Mouse (Mus musculus) heart, embryonic 11.5 days (tissue): ENCODE measurements around the gene Tanc1. TPM values are rescaled to one million over a fixed set of nuclear protein-coding genes. Genes with fewer than 3 reads are reported as not detected.

Experiments used
- ATAC-seq: fragments of 200-750 bp; cut with Nextera tagmentation; replicated peaks from 2 replicates; pipeline ENCODE4 v1.8.0; 2017; ENCODE audit warnings: moderate library complexity; ENCODE audit not compliant: insufficient number of reproducible peaks, low FRiP score, low TSS enrichment
- H3K27ac ChIP-seq: fragments of 300-500 bp; sonication (generic); 2 replicates; pipeline ENCODE4 v1.5.1; 2014; ENCODE audit warnings: mild to moderate bottlenecking, low read depth, low read length
- H3K27me3 ChIP-seq: fragments of 300-500 bp; sonication (generic); 2 replicates; pipeline ENCODE4 v1.6.1; 2014; ENCODE audit warnings: mild to moderate bottlenecking, low read length, mixed read lengths; ENCODE audit not compliant: control insufficient read depth, insufficient read depth
- H3K36me3 ChIP-seq: fragments of 300-500 bp; sonication (generic); 2 replicates; pipeline ENCODE4 v1.6.1; 2014; ENCODE audit warnings: mild to moderate bottlenecking, low read length, moderate library complexity, mixed read lengths; ENCODE audit not compliant: control insufficient read depth, insufficient read depth
- H3K4me1 ChIP-seq: fragments of 300-500 bp; sonication (generic); 2 replicates; pipeline ENCODE4 v1.6.1; 2014; ENCODE audit warnings: low read length; ENCODE audit not compliant: control insufficient read depth, insufficient read depth
- H3K4me2 ChIP-seq: fragments of 300-500 bp; sonication (generic); 2 replicates; pipeline ENCODE4 v1.6.1; 2014; ENCODE audit warnings: mild to moderate bottlenecking, moderate library complexity
- H3K4me3 ChIP-seq: fragments of 300-500 bp; sonication (generic); 2 replicates; pipeline ENCODE4 v1.5.1; 2014; ENCODE audit warnings: low read depth, low read length
- H3K9ac ChIP-seq: fragments of 300-500 bp; sonication (generic); 2 replicates; pipeline ENCODE4 v1.6.1; 2014; ENCODE audit warnings: mild to moderate bottlenecking, low read depth, low read length, moderate library complexity
- H3K9me3 ChIP-seq: fragments of 300-500 bp; sonication (generic); replicated peaks from 2 replicates; pipeline ENCODE4 v1.6.1; 2016; ENCODE audit warnings: low read length; ENCODE audit not compliant: control insufficient read depth
- WGBS: fragments of 180-500 bp; shearing (Covaris S2); extraction: QIAGEN DNeasy Blood & Tissue Kit; methylation state at CpG from one replicate; pipeline ENCODE4 v1.1.7; 2014; ENCODE audit not compliant: insufficient replicate concordance; 5-methylcytosine and 5-hydroxymethylcytosine counted together
- polyA plus RNA-seq: library from polyadenylated mRNA; unstranded; fragments of >200 nt; fragmentation: Nextera tagmentation; extraction: Ambion mirVana; gene quantifications from 2 replicates; pipeline ENCODE4 v1.2.1, GENCODE M21; 2014

Gene Tanc1
- polyA plus RNA-seq, 1 experiment from 2014 or later = 26.0 TPM

DNA sequence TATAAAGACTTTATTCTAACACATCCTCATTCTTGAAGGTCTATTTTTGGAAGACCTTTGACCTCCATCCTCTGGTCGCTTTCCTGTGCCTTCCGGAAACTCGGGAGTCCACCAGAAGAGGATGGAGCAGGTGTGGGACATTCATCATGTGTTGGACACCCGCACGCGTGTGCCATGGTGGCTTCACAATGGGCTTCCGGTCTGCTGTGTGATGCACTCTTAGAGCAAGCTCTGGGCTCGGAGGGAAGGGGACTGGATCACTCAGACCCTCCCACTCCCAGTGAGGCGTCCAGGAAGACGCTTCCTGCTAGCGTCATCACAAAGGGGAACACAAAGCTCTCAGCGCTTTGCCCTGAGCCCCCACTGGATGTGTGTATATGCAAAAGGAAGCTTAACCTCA, 95.0 kb downstream of the Tanc1 start:
- ATAC-seq = no peak
- 69% methylated on average over 12 of the region's 12 CpGs for WGBS
- no peaks in the 10 kb centered on the region for H3K36me3 ChIP-seq
- H3K4me1 ChIP-seq = peaks cover 16% of the 10 kb centered on the region
- H3K4me2 ChIP-seq = no peak overlapping the region
- no peak overlapping the region for H3K27ac ChIP-seq
- no peak overlapping the region for H3K9ac ChIP-seq
- H3K27me3 ChIP-seq = no peaks in the 10 kb centered on the region
- no peaks in the 10 kb centered on the region for H3K9me3 ChIP-seq
- no peak overlapping the region for H3K4me3 ChIP-seq

DNA sequence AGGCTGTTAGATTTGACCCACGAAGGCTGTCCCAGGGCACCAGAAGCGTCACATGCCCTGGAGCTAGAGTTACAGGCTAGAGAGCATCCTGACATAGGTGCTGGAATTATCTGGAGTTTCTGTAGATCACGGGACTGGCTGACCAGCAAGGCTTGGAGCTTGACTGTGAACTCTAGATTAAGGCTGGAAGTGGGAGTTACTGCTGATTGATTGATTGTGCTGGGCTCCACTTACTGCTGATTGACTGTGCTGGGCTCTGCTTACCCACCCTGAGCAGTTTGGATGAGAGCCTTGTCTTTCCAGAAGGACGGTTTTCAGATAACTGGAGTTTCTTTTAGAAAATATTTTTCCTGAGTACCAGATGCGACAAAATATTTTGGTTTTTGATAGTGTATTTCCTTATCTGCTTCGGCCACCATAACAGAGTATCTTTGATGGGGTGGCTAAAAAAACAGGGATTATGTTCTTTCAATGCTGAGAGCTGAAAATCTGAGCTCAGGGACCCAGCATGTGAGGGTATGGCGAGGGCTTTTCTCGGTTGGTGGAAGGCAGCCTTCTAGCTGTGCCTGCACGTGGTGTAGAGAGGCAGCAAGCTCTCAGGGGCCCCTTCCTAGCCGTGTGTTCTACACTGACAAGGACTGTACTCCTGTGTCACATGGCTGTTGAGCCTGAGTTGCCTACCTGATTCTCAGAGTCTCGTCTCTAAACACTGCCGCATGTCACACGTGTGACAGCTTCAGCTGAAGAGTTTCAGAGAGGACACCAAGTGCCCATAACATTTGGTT, 96.3 kb downstream of the Tanc1 start:
- no peaks in the 10 kb centered on the region for H3K9me3 ChIP-seq
- 34% methylated on average over 13 of the region's 13 CpGs for WGBS
- peak overlapping the region; percentile 60 for H3K27ac ChIP-seq
- no peak overlapping the region for H3K9ac ChIP-seq
- peaks cover 22% of the 10 kb centered on the region for H3K4me1 ChIP-seq
- H3K4me2 ChIP-seq = peak overlapping the region; percentile 25
- no peak overlapping the region for H3K4me3 ChIP-seq
- no peaks in the 10 kb centered on the region for H3K27me3 ChIP-seq
- H3K36me3 ChIP-seq = no peaks in the 10 kb centered on the region
- ATAC-seq = peak; percentile 65

DNA sequence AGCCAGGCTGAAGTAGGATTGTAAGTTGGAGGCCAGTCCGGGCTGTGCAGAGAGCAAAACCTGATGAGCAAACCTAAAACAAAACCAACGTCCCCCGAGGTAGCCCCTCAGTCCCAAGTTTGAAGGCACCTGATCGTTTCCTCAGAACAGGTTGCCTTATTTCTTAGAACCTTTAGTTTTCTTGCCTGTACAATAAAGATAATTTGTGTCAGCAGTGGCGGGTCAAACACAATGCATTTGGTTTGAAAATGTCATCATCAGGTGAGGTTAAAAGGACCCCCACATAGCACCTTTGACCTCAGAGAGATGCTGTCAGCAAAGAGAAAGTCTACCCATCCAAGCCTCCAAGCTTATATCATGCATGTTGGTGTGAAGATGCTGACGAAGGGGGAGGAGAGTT, 98.9 kb downstream of the Tanc1 start:
- WGBS = 85% methylated on average over 6 of the region's 6 CpGs
- H3K4me1 ChIP-seq = peaks cover 23% of the 10 kb centered on the region

DNA sequence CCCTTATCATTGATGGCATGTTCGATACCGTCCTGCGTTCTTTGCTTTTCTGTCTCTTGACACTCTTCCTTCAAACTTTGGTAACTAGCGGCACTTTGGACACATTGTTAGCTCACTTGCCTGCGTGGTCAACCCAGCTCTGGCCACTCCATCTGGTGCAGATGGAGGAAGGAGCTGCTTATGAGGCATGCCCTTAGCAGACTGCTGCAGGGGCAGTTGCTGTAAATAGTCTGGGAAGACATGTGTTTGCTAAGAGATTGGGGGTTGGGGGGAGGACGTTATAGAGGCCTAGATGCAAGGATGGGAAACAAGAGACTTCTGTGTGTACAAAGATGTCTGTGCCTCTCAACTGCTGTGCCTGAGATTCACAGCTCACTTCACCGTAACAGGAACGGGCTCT, 100.2 kb downstream of the Tanc1 start:
- no peaks in the 10 kb centered on the region for H3K9me3 ChIP-seq
- no peak overlapping the region for H3K9ac ChIP-seq
- H3K4me3 ChIP-seq = no peak overlapping the region
- H3K27me3 ChIP-seq = no peaks in the 10 kb centered on the region
- no peak overlapping the region for H3K4me2 ChIP-seq
- 73% methylated on average over 8 of the region's 8 CpGs for WGBS
- no peaks in the 10 kb centered on the region for H3K36me3 ChIP-seq
- no peak overlapping the region for H3K27ac ChIP-seq
- ATAC-seq = no peak
- H3K4me1 ChIP-seq = peaks cover 20% of the 10 kb centered on the region

More for the DNA sequence above, 98.9 kb downstream of the Tanc1 start:
- Histone ChIP-seq H3K4me3 (no peak overlapping the region), H3K4me2 (no peak overlapping the region), H3K36me3 (no peaks in the 10 kb centered on the region), H3K9me3 (no peaks in the 10 kb centered on the region), H3K27ac (no peak overlapping the region), H3K9ac (no peak overlapping the region), H3K27me3 (no peaks in the 10 kb centered on the region)
- ATAC-seq = no peak

DNA sequence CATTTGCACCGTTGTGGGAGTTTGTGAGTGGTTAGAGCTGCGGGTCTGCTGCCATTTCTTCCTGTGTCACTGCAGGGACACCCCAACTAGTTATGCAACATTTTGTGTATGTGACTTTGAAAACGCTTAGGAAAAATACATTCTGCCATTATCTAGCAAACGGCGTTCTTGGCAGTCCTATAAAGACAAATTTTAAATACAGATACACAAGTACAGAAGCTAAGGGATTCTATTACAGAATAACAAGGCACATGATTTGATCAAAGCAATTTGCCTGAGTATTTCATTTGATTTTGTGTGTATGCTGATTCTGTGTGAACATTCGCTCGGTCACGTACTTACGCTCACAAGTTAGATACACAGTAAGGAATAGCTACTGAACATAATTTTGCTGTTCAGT, 100.6 kb downstream of the Tanc1 start:
- ATAC-seq = no peak
- Histone ChIP-seq H3K36me3 (no peaks in the 10 kb centered on the region), H3K9ac (no peak overlapping the region), H3K4me2 (no peak overlapping the region), H3K27ac (no peak overlapping the region), H3K4me3 (no peak overlapping the region), H3K4me1 (peaks cover 18% of the 10 kb centered on the region), H3K27me3 (no peaks in the 10 kb centered on the region), H3K9me3 (no peaks in the 10 kb centered on the region)
- WGBS = 85% methylated on average over 9 of the region's 9 CpGs

DNA sequence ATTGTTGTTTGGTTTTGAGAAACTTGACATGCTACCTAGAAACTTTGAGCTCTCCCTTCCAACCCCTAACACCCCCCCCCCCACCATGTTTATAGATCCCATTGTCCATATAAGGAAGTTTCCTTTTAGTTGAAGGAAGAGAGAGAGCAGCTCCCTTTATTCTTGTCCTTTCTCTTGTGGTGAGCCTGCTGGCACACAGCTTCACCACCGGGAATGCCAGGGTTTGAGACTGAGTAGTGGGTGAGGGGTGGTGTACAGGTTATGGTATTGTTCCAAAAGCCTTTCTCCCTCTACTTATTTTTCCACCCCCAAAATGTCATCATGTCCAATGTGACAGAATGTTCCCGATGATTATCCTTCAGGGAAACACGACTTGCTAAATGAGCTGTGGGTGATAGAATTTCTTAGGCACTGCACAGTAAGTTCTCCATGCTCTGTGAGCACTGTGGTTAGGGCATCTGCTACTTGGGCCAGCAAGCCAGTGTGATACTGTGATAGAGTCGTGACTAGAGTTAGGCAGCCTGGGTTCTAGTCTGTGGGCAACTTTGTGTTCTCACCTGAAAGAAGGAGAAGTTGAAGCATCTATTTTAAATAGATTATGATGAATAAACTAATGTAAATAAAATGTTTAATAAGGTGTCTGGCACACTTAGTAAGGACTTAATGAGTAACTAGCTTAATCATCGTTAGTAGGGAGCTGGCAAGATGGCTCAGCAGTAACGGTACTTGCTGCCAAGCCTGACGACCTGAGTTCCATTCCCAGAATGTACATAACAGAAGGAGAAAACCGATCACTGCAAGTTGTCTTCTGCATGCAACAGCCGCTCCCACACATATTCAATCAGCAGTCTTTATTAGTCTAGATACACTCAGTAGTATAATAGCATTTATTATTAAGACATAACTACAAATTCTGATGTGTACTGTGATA, 102.0 kb downstream of the Tanc1 start:
- Histone ChIP-seq H3K36me3 (no peaks in the 10 kb centered on the region), H3K9ac (no peak overlapping the region), H3K4me2 (no peak overlapping the region), H3K4me1 (peaks cover 17% of the 10 kb centered on the region; the same call in 1 of the 2 replicates), H3K4me3 (no peak overlapping the region), H3K27me3 (no peaks in the 10 kb centered on the region), H3K27ac (no peak overlapping the region), H3K9me3 (no peaks in the 10 kb centered on the region)
- 78% methylated on average over 9 of the region's 9 CpGs for WGBS
- no peak for ATAC-seq

DNA sequence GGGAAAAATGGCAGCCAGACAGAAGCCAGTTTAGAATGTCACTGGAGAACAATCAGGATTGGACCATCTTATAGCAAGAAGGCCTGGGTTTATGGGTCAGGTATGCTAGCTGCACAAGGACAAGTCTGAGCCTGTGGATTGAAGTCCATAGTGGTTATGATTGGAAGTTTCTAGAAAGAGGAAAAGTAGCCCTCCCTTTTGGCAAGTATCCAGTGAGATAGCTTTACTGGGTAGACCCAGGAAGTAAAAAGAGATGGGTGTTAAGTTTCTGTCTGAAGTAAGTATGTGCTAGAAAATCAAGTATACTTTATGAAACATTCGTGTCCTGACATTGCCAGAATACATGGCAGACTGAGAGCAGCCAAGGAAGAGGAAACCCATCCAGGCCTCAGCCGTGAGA, 103.2 kb downstream of the Tanc1 start:
- no peak overlapping the region for H3K4me3 ChIP-seq
- H3K9ac ChIP-seq = no peak overlapping the region
- H3K4me1 ChIP-seq = peaks cover 17% of the 10 kb centered on the region; the same call in 1 of the 2 replicates
- H3K36me3 ChIP-seq = no peaks in the 10 kb centered on the region
- no peaks in the 10 kb centered on the region for H3K9me3 ChIP-seq
- H3K4me2 ChIP-seq = no peak overlapping the region
- H3K27me3 ChIP-seq = no peaks in the 10 kb centered on the region
- 78% methylated on average over 2 of the region's 2 CpGs for WGBS
- ATAC-seq = no peak
- H3K27ac ChIP-seq = no peak overlapping the region

DNA sequence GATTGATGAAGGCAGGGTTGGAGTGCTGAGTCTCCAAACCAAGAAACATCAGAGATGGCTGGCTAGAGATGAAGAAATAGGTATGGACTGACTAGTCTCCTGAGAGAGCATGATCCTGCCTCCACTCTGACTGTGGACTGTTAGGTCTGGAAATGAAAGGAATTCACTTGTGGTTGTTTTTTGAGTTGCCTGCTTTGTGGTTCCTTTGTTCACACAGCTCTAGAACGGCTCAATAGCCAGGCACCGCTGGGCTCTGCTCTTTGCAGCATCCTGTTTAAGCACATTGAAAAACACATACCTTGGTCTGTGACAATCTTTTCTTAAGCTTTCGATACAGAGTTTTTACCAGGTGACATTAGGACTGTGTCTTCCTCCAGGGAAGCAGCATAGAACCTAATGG, 104.6 kb downstream of the Tanc1 start:
- no peak for ATAC-seq
- Histone ChIP-seq H3K27me3 (no peaks in the 10 kb centered on the region), H3K9ac (no peak overlapping the region), H3K4me2 (no peak overlapping the region), H3K4me3 (no peak overlapping the region), H3K36me3 (no peaks in the 10 kb centered on the region), H3K9me3 (no peaks in the 10 kb centered on the region), H3K4me1 (peaks cover 24% of the 10 kb centered on the region), H3K27ac (no peak overlapping the region)
- 79% methylated on average over 3 of the region's 3 CpGs for WGBS
